Mouse (Mus musculus) small intestine, adult 2 months (tissue): Measurements from ENCODE around the gene Snap91. TPM values are rescaled to one million over a fixed set of nuclear protein-coding genes. Genes with fewer than 3 reads are reported as not detected.

Experiments used
- H3K27ac ChIP-seq: fragments of 200-500 bp; 2 replicates; pipeline ENCODE4 v1.5.1; 2012; ENCODE audit warnings: low read depth, low read length, control low read depth, inconsistent platforms; ENCODE audit not compliant: insufficient read depth
- H3K27me3 ChIP-seq: fragments of 200-500 bp; 2 replicates; pipeline ENCODE4 v1.6.1; 2012; ENCODE audit warnings: mild to moderate bottlenecking, moderate library complexity, low read length, inconsistent platforms; ENCODE audit not compliant: control insufficient read depth, insufficient read depth
- H3K36me3 ChIP-seq: fragments of 200-500 bp; 2 replicates; pipeline ENCODE4 v1.6.1; 2012; ENCODE audit warnings: mild to moderate bottlenecking, low read length, control low read depth, inconsistent platforms; ENCODE audit not compliant: control insufficient read depth, insufficient read depth
- H3K4me1 ChIP-seq: fragments of 200-500 bp; 2 replicates; pipeline ENCODE4 v1.6.1; 2012; ENCODE audit warnings: low read length, inconsistent platforms, mixed read lengths; ENCODE audit not compliant: control insufficient read depth, insufficient read depth, insufficient read length
- H3K4me3 ChIP-seq: fragments of 200-500 bp; 2 replicates; pipeline ENCODE4 v1.5.1; 2012; ENCODE audit warnings: low read depth, mild to moderate bottlenecking, control low read depth, inconsistent platforms, low read length, moderate library complexity
- CTCF ChIP-seq: fragments of 200-500 bp; IDR thresholded peaks from 2 replicates; pipeline ENCODE4 v1.5.1; 2012; ENCODE audit warnings: low read depth, mild to moderate bottlenecking, control low read depth, inconsistent platforms, low read length, moderate library complexity, mixed read lengths; ENCODE audit not compliant: insufficient replicate concordance, insufficient read length; ENCODE audit errors: extremely low read depth
- POLR2A ChIP-seq: fragments of 200-500 bp; IDR thresholded peaks from 2 replicates; pipeline ENCODE4 v1.6.1; 2012; ENCODE audit warnings: low read depth, mild to moderate bottlenecking, control low read depth, inconsistent platforms, low read length, moderate library complexity
- WGBS: fragments of 180-500 bp; shearing (Covaris S2); methylation state at CpG from one replicate; pipeline ENCODE4 v1.1.7; 2018; 5-methylcytosine and 5-hydroxymethylcytosine counted together
- polyA plus RNA-seq: library from polyadenylated mRNA; depleted of rRNA; stranded (reverse); fragments of >200 nt; gene quantifications from 2 replicates; pipeline ENCODE4 v1.2.3, GENCODE M21; 2012

Gene Snap91
- polyA plus RNA-seq, 1 experiment = 0.55 TPM

- H3K27ac ChIP-seq = no peak overlapping the region
- peaks cover 17% of the 10 kb centered on the region for H3K27me3 ChIP-seq
- H3K4me3 ChIP-seq = peak overlapping the region; percentile 53
- peaks cover 7% of the 10 kb centered on the region for H3K4me1 ChIP-seq
- 2% methylated on average over 75 of the region's 75 CpGs for WGBS
- no peaks in the 10 kb centered on the region for H3K36me3 ChIP-seq
- TF ChIP-seq POLR2A (no peak), CTCF (no peak)
Observed at GRCm38 (mm10) chr9:86879216-86880112, 990 bp downstream of the Snap91 start.

GRCm38 (mm10) chr9:86878716-86879115 lies 1.7 kb downstream of the Snap91 start:
- Histone ChIP-seq H3K27me3 (peaks cover 17% of the 10 kb centered on the region), H3K36me3 (no peaks in the 10 kb centered on the region), H3K27ac (no peak overlapping the region), H3K4me1 (peaks cover 7% of the 10 kb centered on the region), H3K4me3 (no peak overlapping the region)
- no peak for TF ChIP-seq POLR2A
- no peak for TF ChIP-seq CTCF
- WGBS = 77% methylated on average over 6 of the region's 6 CpGs

- Histone ChIP-seq H3K4me3 (no peak overlapping the region), H3K27ac (no peak overlapping the region), H3K27me3 (no peaks in the 10 kb centered on the region), H3K36me3 (no peaks in the 10 kb centered on the region), H3K4me1 (no peaks in the 10 kb centered on the region)
- TF ChIP-seq CTCF (no peak), POLR2A (no peak)
- WGBS = 70% methylated on average over 4 of the region's 4 CpGs
Observed at GRCm38 (mm10) chr9:86873681-86874080, 6.8 kb downstream of the Snap91 start.

- WGBS = 61% methylated on average over 11 of the region's 11 CpGs
Observed at GRCm38 (mm10) chr9:86869586-86870338, 10.7 kb downstream of the Snap91 start.

GRCm38 (mm10) chr9:86858101-86858500 lies 22.4 kb downstream of the Snap91 start:
- TF ChIP-seq POLR2A (no peak), CTCF (no peak)
- Histone ChIP-seq H3K27ac (no peak overlapping the region), H3K4me1 (no peaks in the 10 kb centered on the region), H3K27me3 (no peaks in the 10 kb centered on the region), H3K36me3 (no peaks in the 10 kb centered on the region), H3K4me3 (no peak overlapping the region)
- WGBS = 70% methylated on average over 4 of the region's 4 CpGs

More at GRCm38 (mm10) chr9:86869586-86870338, 10.7 kb downstream of the Snap91 start:
- no peaks in the 10 kb centered on the region for H3K4me1 ChIP-seq
- no peak overlapping the region for H3K4me3 ChIP-seq
- H3K36me3 ChIP-seq = no peaks in the 10 kb centered on the region
- H3K27me3 ChIP-seq = no peaks in the 10 kb centered on the region
- no peak for TF ChIP-seq POLR2A
- no peak overlapping the region for H3K27ac ChIP-seq

- TF ChIP-seq POLR2A (no peak), CTCF (no peak)
- 85% methylated on average over 2 of the region's 2 CpGs for WGBS
Observed at GRCm38 (mm10) chr9:86857626-86858025, 22.8 kb downstream of the Snap91 start.

GRCm38 (mm10) chr9:86852861-86853260 lies 27.6 kb downstream of the Snap91 start:
- no peaks in the 10 kb centered on the region for H3K36me3 ChIP-seq
- H3K27me3 ChIP-seq = no peaks in the 10 kb centered on the region
- no peak overlapping the region for H3K4me3 ChIP-seq
- H3K27ac ChIP-seq = no peak overlapping the region
- WGBS = 91% methylated on average over 3 of the region's 3 CpGs
- H3K4me1 ChIP-seq = no peaks in the 10 kb centered on the region
- TF ChIP-seq CTCF = no peak
- no peak for TF ChIP-seq POLR2A

More at GRCm38 (mm10) chr9:86857626-86858025, 22.8 kb downstream of the Snap91 start:
- Histone ChIP-seq H3K36me3 (no peaks in the 10 kb centered on the region), H3K4me3 (no peak overlapping the region), H3K27ac (no peak overlapping the region), H3K4me1 (no peaks in the 10 kb centered on the region), H3K27me3 (no peaks in the 10 kb centered on the region)
